Mouse (Mus musculus) cortical plate, adult 2 months (tissue): ENCODE measurements at regions not wholly inside any gene's neighbourhood (a gene's known extent, or its start where the extent isn't known, plus 50 kb on each side); places are given as distances from the start of the nearest gene placed in this dataset.
"Not testable (repeated sequence)": the region's sequence is repeated elsewhere in the genome, so short reads cannot be mapped to it uniquely, and the experiment has no call there.

ENCODE experiments used
- H3K27ac ChIP-seq: fragments of 200-500 bp; 2 replicates; pipeline ENCODE4 v1.5.1; 2012; ENCODE audit warnings: low read length, control low read depth, inconsistent platforms; ENCODE audit not compliant: insufficient read depth
- H3K4me1 ChIP-seq: fragments of 200-500 bp; 2 replicates; pipeline ENCODE4 v1.6.1; 2011; ENCODE audit warnings: low read length; ENCODE audit not compliant: control insufficient read depth, insufficient read depth
- H3K4me3 ChIP-seq: fragments of 200-500 bp; 2 replicates; pipeline ENCODE4 v1.5.1; 2011; ENCODE audit warnings: mild to moderate bottlenecking, low read length, control low read depth; ENCODE audit not compliant: insufficient read depth
- CTCF ChIP-seq: fragments of 200-500 bp; IDR thresholded peaks from 2 replicates; pipeline ENCODE4 v1.5.1; 2011; ENCODE audit warnings: mild to moderate bottlenecking, control low read depth, low read length; ENCODE audit not compliant: insufficient read depth; ENCODE audit errors: extremely low read depth
- POLR2A ChIP-seq: fragments of 200-500 bp; IDR thresholded peaks from 2 replicates; pipeline ENCODE4 v1.6.1; 2011; ENCODE audit warnings: mild to moderate bottlenecking, low read length, control low read depth; ENCODE audit not compliant: insufficient read depth; ENCODE audit errors: extremely low read depth

GRCm38 (mm10) chr15:59728131-59728601 lies 288.2 kb downstream of the 4933412E24Rik start:
- Histone ChIP-seq H3K4me1 (peaks cover 2% of the 10 kb centered on the region; the same call in 1 of the 2 replicates), H3K27ac (0 out of 2 replicates have a peak overlapping the region, but pooled peaks have one; percentile 6), H3K4me3 (no peak overlapping the region)
- TF ChIP-seq CTCF: no peak
- no peak for TF ChIP-seq POLR2A

- peaks cover 2% of the 10 kb centered on the region; the same call in 1 of the 2 replicates for H3K4me1 ChIP-seq
- no peak overlapping the region for H3K27ac ChIP-seq
- TF ChIP-seq POLR2A: no peak
- TF ChIP-seq CTCF: no peak
- H3K4me3 ChIP-seq: no peak overlapping the region
Observed at GRCm38 (mm10) chr15:59725881-59726280, 290.5 kb downstream of the 4933412E24Rik start.

GRCm38 (mm10) chr15:59722661-59723413 lies 293.6 kb downstream of the 4933412E24Rik start:
- no peaks in the 10 kb centered on the region for H3K4me1 ChIP-seq
- TF ChIP-seq POLR2A: no peak
- TF ChIP-seq CTCF: no peak
- H3K27ac ChIP-seq: no peak overlapping the region
- H3K4me3 ChIP-seq: no peak overlapping the region

- no peak overlapping the region for H3K4me3 ChIP-seq
- no peak for TF ChIP-seq CTCF
- no peak for TF ChIP-seq POLR2A
- no peak overlapping the region for H3K27ac ChIP-seq
- no peaks in the 10 kb centered on the region for H3K4me1 ChIP-seq
Observed at GRCm38 (mm10) chr15:59721420-59721819, 295.0 kb downstream of the 4933412E24Rik start.

GRCm38 (mm10) chr15:59721018-59721417 lies 295.4 kb downstream of the 4933412E24Rik start:
- Histone ChIP-seq H3K4me3 (no peak overlapping the region), H3K27ac (no peak overlapping the region), H3K4me1 (no peaks in the 10 kb centered on the region)
- TF ChIP-seq CTCF: no peak
- TF ChIP-seq POLR2A: no peak

GRCm38 (mm10) chr15:59720149-59720548 lies 296.3 kb downstream of the 4933412E24Rik start:
- H3K4me1 ChIP-seq: no peaks in the 10 kb centered on the region
- TF ChIP-seq CTCF: no peak
- no peak for TF ChIP-seq POLR2A
- no peak overlapping the region for H3K4me3 ChIP-seq
- H3K27ac ChIP-seq: no peak overlapping the region

GRCm38 (mm10) chr15:59719383-59720128 lies 296.9 kb downstream of the 4933412E24Rik start:
- not testable (repeated sequence) for H3K27ac ChIP-seq, H3K4me3 ChIP-seq, H3K4me1 ChIP-seq

GRCm38 (mm10) chr15:59716872-59717271 lies 299.5 kb downstream of the 4933412E24Rik start:
- no peak for TF ChIP-seq CTCF
- no peak for TF ChIP-seq POLR2A
- no peak overlapping the region for H3K27ac ChIP-seq
- no peak overlapping the region for H3K4me3 ChIP-seq
- no peaks in the 10 kb centered on the region for H3K4me1 ChIP-seq

GRCm38 (mm10) chr15:59715951-59716350 lies 300.5 kb downstream of the 4933412E24Rik start:
- Histone ChIP-seq H3K27ac (no peak overlapping the region), H3K4me3 (no peak overlapping the region), H3K4me1 (no peaks in the 10 kb centered on the region)
- no peak for TF ChIP-seq POLR2A
- TF ChIP-seq CTCF: no peak
